Mouse (Mus musculus) hindbrain, embryonic 13.5 days (tissue): ENCODE measurements at regions not wholly inside any gene's neighbourhood (a gene's known extent, or its start where the extent isn't known, plus 50 kb on each side); places are given as distances from the start of the nearest gene placed in this dataset.

Experiments used
- ATAC-seq: fragments of 200-750 bp; cut with Nextera tagmentation; 2 replicates; pipeline ENCODE4 v1.8.0; 2017; ENCODE audit warnings: moderate TSS enrichment; ENCODE audit not compliant: low FRiP score
- H3K27ac ChIP-seq: fragments of 300-500 bp; sonication (generic); 2 replicates; pipeline ENCODE4 v1.5.1; 2015; ENCODE audit warnings: inconsistent platforms, mild to moderate bottlenecking, moderate library complexity
- H3K27me3 ChIP-seq: fragments of 300-500 bp; sonication (generic); 2 replicates; pipeline ENCODE4 v1.6.1; 2015; ENCODE audit warnings: mild to moderate bottlenecking, inconsistent platforms
- H3K36me3 ChIP-seq: fragments of 300-500 bp; sonication (generic); 2 replicates; pipeline ENCODE4 v1.6.1; 2015; ENCODE audit warnings: mild to moderate bottlenecking, inconsistent platforms
- H3K4me1 ChIP-seq: fragments of 300-500 bp; sonication (generic); replicated peaks from 2 replicates; pipeline ENCODE4 v1.6.1; 2015; ENCODE audit warnings: inconsistent platforms
- H3K4me2 ChIP-seq: fragments of 300-500 bp; sonication (generic); 2 replicates; pipeline ENCODE4 v1.6.1; 2015; ENCODE audit warnings: inconsistent platforms, mild to moderate bottlenecking, moderate library complexity
- H3K4me3 ChIP-seq: fragments of 300-500 bp; sonication (generic); 2 replicates; pipeline ENCODE4 v1.5.1; 2015; ENCODE audit warnings: mild to moderate bottlenecking, inconsistent platforms
- H3K9ac ChIP-seq: fragments of 300-500 bp; sonication (generic); 2 replicates; pipeline ENCODE4 v1.6.1; 2015; ENCODE audit warnings: mild to moderate bottlenecking, inconsistent platforms
- H3K9me3 ChIP-seq: fragments of 300-500 bp; sonication (generic); 2 replicates; pipeline ENCODE4 v1.6.1; 2016; ENCODE audit warnings: inconsistent platforms
- WGBS: fragments of 180-500 bp; shearing (Covaris S2); methylation state at CpG from one replicate; pipeline ENCODE4 v1.1.7; 2015; 5-methylcytosine and 5-hydroxymethylcytosine counted together

GRCm38 (mm10) chr12:32717129-32717921 is 102.0 kb upstream of the Nampt start:
- peak; percentile 91 for ATAC-seq
- H3K9me3 ChIP-seq = no peaks in the 10 kb centered on the region
- H3K27me3 ChIP-seq = no peaks in the 10 kb centered on the region
- peaks cover 8% of the 10 kb centered on the region; the same call in 1 of the 2 replicates for H3K4me1 ChIP-seq
- no peak overlapping the region for H3K9ac ChIP-seq
- H3K4me3 ChIP-seq = no peak overlapping the region
- no peak overlapping the region for H3K4me2 ChIP-seq
- WGBS = 59% methylated on average over 5 of the region's 5 CpGs
- H3K27ac ChIP-seq = no peak overlapping the region
- H3K36me3 ChIP-seq = no peaks in the 10 kb centered on the region

GRCm38 (mm10) chr12:32719203-32719602 is 100.1 kb upstream of the Nampt start:
- Histone ChIP-seq H3K4me3 (no peak overlapping the region), H3K36me3 (no peaks in the 10 kb centered on the region), H3K27me3 (no peaks in the 10 kb centered on the region), H3K4me2 (no peak overlapping the region), H3K4me1 (peaks cover 8% of the 10 kb centered on the region; the same call in 1 of the 2 replicates), H3K9me3 (no peaks in the 10 kb centered on the region), H3K27ac (no peak overlapping the region), H3K9ac (no peak overlapping the region)
- WGBS = 88% methylated on average over 4 of the region's 4 CpGs
- ATAC-seq = no peak

- Histone ChIP-seq H3K9me3 (no peaks in the 10 kb centered on the region), H3K27ac (no peak overlapping the region), H3K4me2 (no peak overlapping the region), H3K4me3 (no peak overlapping the region), H3K27me3 (no peaks in the 10 kb centered on the region), H3K36me3 (no peaks in the 10 kb centered on the region), H3K4me1 (no peaks in the 10 kb centered on the region), H3K9ac (no peak overlapping the region)
- peak; percentile 89 for ATAC-seq
- WGBS = 60% methylated on average over 7 of the region's 7 CpGs
Observed at GRCm38 (mm10) chr12:32724451-32725188, 94.7 kb upstream of the Nampt start.

- Histone ChIP-seq H3K9me3 (no peaks in the 10 kb centered on the region), H3K4me2 (no peak overlapping the region), H3K27ac (no peak overlapping the region), H3K9ac (no peak overlapping the region), H3K4me3 (no peak overlapping the region), H3K4me1 (no peaks in the 10 kb centered on the region), H3K27me3 (no peaks in the 10 kb centered on the region), H3K36me3 (no peaks in the 10 kb centered on the region)
- no peak for ATAC-seq
- WGBS = 91% methylated on average over 1 of the region's 1 CpGs
Observed at GRCm38 (mm10) chr12:32727539-32727938, 91.8 kb upstream of the Nampt start.

GRCm38 (mm10) chr12:32728425-32728824 is 90.9 kb upstream of the Nampt start:
- Histone ChIP-seq H3K4me3 (no peak overlapping the region), H3K27me3 (no peaks in the 10 kb centered on the region), H3K4me1 (no peaks in the 10 kb centered on the region), H3K9ac (no peak overlapping the region), H3K9me3 (no peaks in the 10 kb centered on the region), H3K36me3 (no peaks in the 10 kb centered on the region), H3K27ac (no peak overlapping the region), H3K4me2 (no peak overlapping the region)
- WGBS = 33% methylated on average over 10 of the region's 10 CpGs
- no peak for ATAC-seq

- Histone ChIP-seq H3K4me3 (no peak overlapping the region), H3K36me3 (no peaks in the 10 kb centered on the region), H3K9ac (no peak overlapping the region), H3K27me3 (no peaks in the 10 kb centered on the region), H3K4me1 (no peaks in the 10 kb centered on the region), H3K9me3 (no peaks in the 10 kb centered on the region), H3K4me2 (no peak overlapping the region), H3K27ac (no peak overlapping the region)
- 73% methylated on average over 2 of the region's 2 CpGs for WGBS
- ATAC-seq = no peak
Observed at GRCm38 (mm10) chr12:32735224-32735623, 84.1 kb upstream of the Nampt start.

GRCm38 (mm10) chr12:32741465-32741864 is 77.9 kb upstream of the Nampt start:
- ATAC-seq = no peak
- no peak overlapping the region for H3K27ac ChIP-seq
- H3K4me2 ChIP-seq = no peak overlapping the region
- no peaks in the 10 kb centered on the region for H3K4me1 ChIP-seq
- no peaks in the 10 kb centered on the region for H3K9me3 ChIP-seq
- H3K4me3 ChIP-seq = no peak overlapping the region
- H3K9ac ChIP-seq = no peak overlapping the region
- no peaks in the 10 kb centered on the region for H3K27me3 ChIP-seq
- H3K36me3 ChIP-seq = no peaks in the 10 kb centered on the region

- H3K9ac ChIP-seq = no peak overlapping the region
- H3K27me3 ChIP-seq = no peaks in the 10 kb centered on the region
- H3K9me3 ChIP-seq = no peaks in the 10 kb centered on the region
- WGBS = 80% methylated on average over 2 of the region's 2 CpGs
- no peak for ATAC-seq
- H3K4me1 ChIP-seq = no peaks in the 10 kb centered on the region
- H3K4me3 ChIP-seq = no peak overlapping the region
- no peaks in the 10 kb centered on the region for H3K36me3 ChIP-seq
- no peak overlapping the region for H3K4me2 ChIP-seq
- no peak overlapping the region for H3K27ac ChIP-seq
Observed at GRCm38 (mm10) chr12:32757441-32758119, 61.8 kb upstream of the Nampt start.

GRCm38 (mm10) chr12:32758150-32758549 is 61.2 kb upstream of the Nampt start:
- H3K9me3 ChIP-seq = no peaks in the 10 kb centered on the region
- no peak for ATAC-seq

GRCm38 (mm10) chr12:32760627-32761026 is 58.7 kb upstream of the Nampt start:
- 89% methylated on average over 3 of the region's 3 CpGs for WGBS
- no peak for ATAC-seq
- Histone ChIP-seq H3K9ac (no peak overlapping the region), H3K4me2 (no peak overlapping the region), H3K27me3 (no peaks in the 10 kb centered on the region), H3K4me3 (no peak overlapping the region), H3K27ac (no peak overlapping the region), H3K9me3 (no peaks in the 10 kb centered on the region), H3K4me1 (no peaks in the 10 kb centered on the region), H3K36me3 (no peaks in the 10 kb centered on the region)

More at GRCm38 (mm10) chr12:32758150-32758549, 61.2 kb upstream of the Nampt start:
- no peaks in the 10 kb centered on the region for H3K27me3 ChIP-seq
- no peaks in the 10 kb centered on the region for H3K4me1 ChIP-seq
- no peaks in the 10 kb centered on the region for H3K36me3 ChIP-seq
- H3K4me3 ChIP-seq = no peak overlapping the region
- no peak overlapping the region for H3K27ac ChIP-seq
- WGBS = 94% methylated on average over 2 of the region's 2 CpGs
- H3K9ac ChIP-seq = no peak overlapping the region
- H3K4me2 ChIP-seq = no peak overlapping the region

- Histone ChIP-seq H3K4me2 (no peak overlapping the region), H3K4me1 (no peaks in the 10 kb centered on the region), H3K9me3 (no peaks in the 10 kb centered on the region), H3K36me3 (no peaks in the 10 kb centered on the region), H3K9ac (no peak overlapping the region), H3K4me3 (no peak overlapping the region), H3K27me3 (no peaks in the 10 kb centered on the region), H3K27ac (no peak overlapping the region)
- no peak for ATAC-seq
- 66% methylated on average over 3 of the region's 3 CpGs for WGBS
Observed at GRCm38 (mm10) chr12:32761055-32761454, 58.3 kb upstream of the Nampt start.

GRCm38 (mm10) chr12:32764271-32764670 is 55.1 kb upstream of the Nampt start:
- 86% methylated on average over 3 of the region's 3 CpGs for WGBS
- Histone ChIP-seq H3K36me3 (no peaks in the 10 kb centered on the region), H3K27me3 (no peaks in the 10 kb centered on the region), H3K4me3 (no peak overlapping the region), H3K4me1 (no peaks in the 10 kb centered on the region), H3K9me3 (no peaks in the 10 kb centered on the region), H3K4me2 (no peak overlapping the region), H3K9ac (no peak overlapping the region), H3K27ac (no peak overlapping the region)
- no peak for ATAC-seq
